Mouse (Mus musculus) stomach, embryonic 15.5 days (tissue): Measurements from ENCODE around the gene Smarca2. TPM values are rescaled to one million over a fixed set of nuclear protein-coding genes. Genes with fewer than 3 reads are reported as not detected.

Experiments used
- ATAC-seq: fragments of 200-750 bp; cut with Nextera tagmentation; 2 replicates; pipeline ENCODE4 v1.8.0; 2017; ENCODE audit warnings: low read depth, moderate number of reproducible peaks, moderate TSS enrichment; ENCODE audit not compliant: insufficient read depth, low FRiP score
- H3K27ac ChIP-seq: fragments of 300-500 bp; sonication (generic); 2 replicates; pipeline ENCODE4 v1.5.1; 2015; ENCODE audit warnings: mild to moderate bottlenecking, inconsistent platforms
- H3K27me3 ChIP-seq: fragments of 300-500 bp; sonication (generic); replicated peaks from 2 replicates; pipeline ENCODE4 v1.6.1; 2015; ENCODE audit warnings: inconsistent platforms
- H3K36me3 ChIP-seq: fragments of 300-500 bp; sonication (generic); 2 replicates; pipeline ENCODE4 v1.6.1; 2015; ENCODE audit warnings: inconsistent platforms
- H3K4me1 ChIP-seq: fragments of 300-500 bp; sonication (generic); 2 replicates; pipeline ENCODE4 v1.6.1; 2015; ENCODE audit warnings: inconsistent platforms
- H3K4me2 ChIP-seq: fragments of 300-500 bp; sonication (generic); 2 replicates; pipeline ENCODE4 v1.6.1; 2015; ENCODE audit warnings: mild to moderate bottlenecking, inconsistent platforms
- H3K4me3 ChIP-seq: fragments of 300-500 bp; sonication (generic); replicated peaks from 2 replicates; pipeline ENCODE4 v1.5.1; 2015; ENCODE audit warnings: inconsistent platforms
- H3K9ac ChIP-seq: fragments of 300-500 bp; sonication (generic); 2 replicates; pipeline ENCODE4 v1.6.1; 2015; ENCODE audit warnings: inconsistent platforms
- H3K9me3 ChIP-seq: fragments of 300-500 bp; sonication (generic); 2 replicates; pipeline ENCODE4 v1.6.1; 2016; ENCODE audit warnings: inconsistent platforms
- WGBS: fragments of 180-500 bp; shearing (Covaris S2); methylation state at CpG from one replicate; pipeline ENCODE4 v1.1.7; 2015; 5-methylcytosine and 5-hydroxymethylcytosine counted together
- polyA plus RNA-seq: library from polyadenylated mRNA; unstranded; fragments of >200 nt; fragmentation: Nextera tagmentation; extraction: Ambion mirVana; gene quantifications from 2 replicates; pipeline ENCODE4 v1.2.1, GENCODE M21; 2015

Smarca2 gene
- polyA plus RNA-seq, 1 experiment from 2014 or later: 46.3 TPM

- Histone ChIP-seq H3K4me1 (no peaks in the 10 kb centered on the region), H3K4me2 (no peak overlapping the region), H3K27me3 (no peaks in the 10 kb centered on the region), H3K36me3 (peaks cover 10% of the 10 kb centered on the region; the same call in 1 of the 2 replicates), H3K4me3 (no peak overlapping the region), H3K27ac (no peak overlapping the region), H3K9ac (no peak overlapping the region), H3K9me3 (no peaks in the 10 kb centered on the region)
- ATAC-seq: no peak
- WGBS: 64% methylated on average over 16 of the region's 16 CpGs
Measured at GRCm38 (mm10) chr19:26769609-26770500, 165.0 kb downstream of the Smarca2 start.

GRCm38 (mm10) chr19:26770592-26770991 is 165.7 kb downstream of the Smarca2 start:
- Histone ChIP-seq H3K4me3 (no peak overlapping the region), H3K4me1 (no peaks in the 10 kb centered on the region), H3K36me3 (peaks cover 10% of the 10 kb centered on the region; the same call in 1 of the 2 replicates), H3K27ac (no peak overlapping the region), H3K9me3 (no peaks in the 10 kb centered on the region), H3K27me3 (no peaks in the 10 kb centered on the region), H3K9ac (no peak overlapping the region), H3K4me2 (no peak overlapping the region)
- ATAC-seq: no peak
- 68% methylated on average over 6 of the region's 6 CpGs for WGBS

GRCm38 (mm10) chr19:26772051-26772583 is 167.3 kb downstream of the Smarca2 start:
- 93% methylated on average over 11 of the region's 11 CpGs for WGBS
- no peak for ATAC-seq
- Histone ChIP-seq H3K4me3 (no peak overlapping the region), H3K27ac (no peak overlapping the region), H3K4me2 (no peak overlapping the region), H3K27me3 (no peaks in the 10 kb centered on the region), H3K9me3 (no peaks in the 10 kb centered on the region), H3K36me3 (peaks cover 16% of the 10 kb centered on the region; the same call in 1 of the 2 replicates), H3K4me1 (no peaks in the 10 kb centered on the region), H3K9ac (no peak overlapping the region)

GRCm38 (mm10) chr19:26776066-26777025 is 171.5 kb downstream of the Smarca2 start:
- 67% methylated on average over 27 of the region's 27 CpGs for WGBS
- Histone ChIP-seq H3K4me1 (no peaks in the 10 kb centered on the region), H3K27ac (no peak overlapping the region), H3K9ac (no peak overlapping the region), H3K36me3 (peaks cover 12% of the 10 kb centered on the region; the same call in 1 of the 2 replicates), H3K27me3 (no peaks in the 10 kb centered on the region), H3K9me3 (no peaks in the 10 kb centered on the region), H3K4me3 (no peak overlapping the region), H3K4me2 (no peak overlapping the region)
- ATAC-seq: no peak

- Histone ChIP-seq H3K27ac (no peak overlapping the region), H3K36me3 (peaks cover 12% of the 10 kb centered on the region; the same call in 1 of the 2 replicates), H3K4me2 (no peak overlapping the region), H3K27me3 (no peaks in the 10 kb centered on the region), H3K4me1 (no peaks in the 10 kb centered on the region), H3K9ac (no peak overlapping the region), H3K4me3 (no peak overlapping the region), H3K9me3 (no peaks in the 10 kb centered on the region)
- 92% methylated on average over 5 of the region's 5 CpGs for WGBS
- ATAC-seq: no peak
Measured at GRCm38 (mm10) chr19:26778199-26778598, 173.3 kb downstream of the Smarca2 start.

GRCm38 (mm10) chr19:26781209-26781608 is 176.4 kb downstream of the Smarca2 start:
- WGBS: 95% methylated on average over 2 of the region's 2 CpGs
- ATAC-seq: no peak
- no peak overlapping the region for H3K4me3 ChIP-seq

DNA sequence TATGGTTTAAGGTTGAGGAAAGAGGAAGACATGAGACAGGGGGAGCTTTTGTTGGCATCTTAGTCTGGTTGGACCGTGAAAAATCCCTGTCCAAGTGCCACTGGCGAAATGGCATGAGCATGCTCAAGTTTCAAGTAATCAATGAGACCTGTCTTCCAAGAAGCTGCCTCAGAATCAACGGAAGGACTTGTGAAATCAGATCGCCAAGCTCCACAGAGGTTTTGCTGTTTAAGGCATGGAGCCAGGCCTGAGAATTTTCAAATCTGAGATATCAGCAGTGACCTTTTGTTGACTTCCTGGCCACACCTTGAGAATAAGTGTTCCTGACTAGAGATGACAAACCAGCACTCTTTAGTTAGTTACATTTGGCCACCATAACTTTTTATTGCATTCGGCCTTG is 183.6 kb downstream of the Smarca2 start:
- no peaks in the 10 kb centered on the region for H3K36me3 ChIP-seq
- H3K9ac ChIP-seq: no peak overlapping the region
- no peaks in the 10 kb centered on the region for H3K27me3 ChIP-seq
- 83% methylated on average over 5 of the region's 5 CpGs for WGBS
- H3K27ac ChIP-seq: no peak overlapping the region
- no peak overlapping the region for H3K4me2 ChIP-seq
- H3K4me3 ChIP-seq: no peak overlapping the region
- H3K9me3 ChIP-seq: no peaks in the 10 kb centered on the region
- no peak for ATAC-seq
- H3K4me1 ChIP-seq: no peaks in the 10 kb centered on the region

More at GRCm38 (mm10) chr19:26781209-26781608, 176.4 kb downstream of the Smarca2 start:
- Histone ChIP-seq H3K4me2 (no peak overlapping the region), H3K36me3 (peaks cover 4% of the 10 kb centered on the region; the same call in 1 of the 2 replicates), H3K27ac (no peak overlapping the region), H3K4me1 (no peaks in the 10 kb centered on the region), H3K9me3 (no peaks in the 10 kb centered on the region), H3K27me3 (no peaks in the 10 kb centered on the region), H3K9ac (no peak overlapping the region)

- Histone ChIP-seq H3K27me3 (no peaks in the 10 kb centered on the region), H3K36me3 (no peaks in the 10 kb centered on the region), H3K9ac (no peak overlapping the region), H3K4me2 (no peak overlapping the region), H3K4me1 (no peaks in the 10 kb centered on the region), H3K9me3 (no peaks in the 10 kb centered on the region), H3K27ac (no peak overlapping the region), H3K4me3 (no peak overlapping the region)
- WGBS: 78% methylated on average over 5 of the region's 5 CpGs
- ATAC-seq: no peak
Measured at GRCm38 (mm10) chr19:26790386-26791346, 185.8 kb downstream of the Smarca2 start.

DNA sequence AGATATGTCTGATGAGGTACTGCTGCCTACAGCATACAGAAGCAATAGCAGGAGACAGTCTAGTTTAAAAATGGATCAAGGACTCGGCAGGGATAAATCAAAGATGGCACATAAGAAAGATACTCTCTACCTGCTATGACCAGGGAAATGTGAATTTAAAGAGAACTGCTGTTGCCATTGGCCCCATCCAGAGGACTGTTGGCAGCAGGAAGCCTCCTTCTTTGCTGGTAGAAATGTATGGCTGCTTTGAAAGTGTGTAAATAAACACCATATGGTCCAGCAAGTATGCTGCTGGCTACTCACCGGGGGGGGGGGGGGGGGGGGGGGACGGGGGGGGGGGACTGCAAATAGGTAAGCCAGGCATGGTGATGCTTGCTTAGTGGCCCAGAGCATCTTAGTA is 189.5 kb downstream of the Smarca2 start:
- Histone ChIP-seq H3K9ac (no peak overlapping the region), H3K27me3 (no peaks in the 10 kb centered on the region), H3K36me3 (no peaks in the 10 kb centered on the region), H3K4me1 (no peaks in the 10 kb centered on the region), H3K27ac (no peak overlapping the region), H3K4me3 (no peak overlapping the region), H3K4me2 (no peak overlapping the region), H3K9me3 (no peaks in the 10 kb centered on the region)
- 62% methylated on average over 1 of the region's 3 CpGs for WGBS
- no peak for ATAC-seq

DNA sequence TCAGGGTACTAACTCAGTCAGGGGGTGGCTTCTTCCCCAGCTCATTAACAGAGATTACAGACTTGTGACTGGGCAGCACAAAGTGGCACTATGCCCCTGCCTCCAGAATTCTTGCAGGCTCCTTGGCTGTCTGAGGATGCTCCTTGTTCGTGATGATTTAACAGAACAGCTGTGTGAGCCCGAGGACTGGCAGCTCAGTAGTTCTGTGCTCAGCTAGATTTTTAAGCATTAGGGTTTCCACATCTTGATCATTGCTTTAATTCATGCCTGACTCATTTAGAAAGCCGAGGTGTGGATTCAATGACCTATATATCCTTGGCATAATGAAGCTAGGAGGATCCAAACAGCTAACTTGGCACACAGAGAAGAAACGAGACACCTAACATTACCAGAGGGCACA is 191.2 kb downstream of the Smarca2 start:
- H3K27me3 ChIP-seq: no peaks in the 10 kb centered on the region
- H3K36me3 ChIP-seq: no peaks in the 10 kb centered on the region
- ATAC-seq: no peak
- H3K27ac ChIP-seq: no peak overlapping the region
- H3K9me3 ChIP-seq: no peaks in the 10 kb centered on the region
- WGBS: 77% methylated on average over 4 of the region's 4 CpGs
- no peak overlapping the region for H3K4me3 ChIP-seq
- no peak overlapping the region for H3K9ac ChIP-seq
- no peaks in the 10 kb centered on the region for H3K4me1 ChIP-seq
- no peak overlapping the region for H3K4me2 ChIP-seq

DNA sequence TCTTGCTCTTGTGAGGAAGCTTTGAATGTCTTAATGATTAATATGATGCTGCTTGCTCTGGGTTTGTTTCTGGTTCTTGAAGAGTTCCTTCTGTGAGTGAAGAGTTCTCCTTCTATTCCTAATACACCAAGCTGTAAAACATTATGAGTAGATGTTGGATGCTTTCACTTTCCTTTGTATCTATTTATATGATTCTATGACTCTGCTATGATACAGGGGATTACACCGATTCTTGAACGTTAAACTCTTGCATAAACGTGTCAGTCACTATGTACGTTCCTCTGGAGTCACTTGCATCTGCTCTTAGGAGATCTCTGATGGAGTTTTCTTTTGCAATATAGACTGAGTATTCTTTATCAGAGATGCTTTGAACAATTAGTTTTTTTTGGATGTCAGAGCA is 199.6 kb downstream of the Smarca2 start:
- H3K27ac ChIP-seq: no peak overlapping the region
- H3K4me3 ChIP-seq: no peak overlapping the region
- H3K4me1 ChIP-seq: no peaks in the 10 kb centered on the region
- no peaks in the 10 kb centered on the region for H3K27me3 ChIP-seq
- no peak overlapping the region for H3K4me2 ChIP-seq
- H3K9me3 ChIP-seq: no peaks in the 10 kb centered on the region
- ATAC-seq: no peak
- H3K36me3 ChIP-seq: no peaks in the 10 kb centered on the region
- no peak overlapping the region for H3K9ac ChIP-seq
- WGBS: 62% methylated on average over 4 of the region's 4 CpGs
